Mouse (Mus musculus): ENCODE data around the gene Mup20. TPM values are rescaled to one million over a fixed set of nuclear protein-coding genes. Genes with fewer than 3 reads are reported as not detected.
"Not testable (repeated sequence)": the region's sequence is repeated elsewhere in the genome, so short reads cannot be mapped to it uniquely, and the experiment has no call there.

Gene Mup20
- polyA plus RNA-seq (2015; fragmentation: Nextera tagmentation; extraction: Ambion mirVana), result not detected in 2 replicates

DNA sequence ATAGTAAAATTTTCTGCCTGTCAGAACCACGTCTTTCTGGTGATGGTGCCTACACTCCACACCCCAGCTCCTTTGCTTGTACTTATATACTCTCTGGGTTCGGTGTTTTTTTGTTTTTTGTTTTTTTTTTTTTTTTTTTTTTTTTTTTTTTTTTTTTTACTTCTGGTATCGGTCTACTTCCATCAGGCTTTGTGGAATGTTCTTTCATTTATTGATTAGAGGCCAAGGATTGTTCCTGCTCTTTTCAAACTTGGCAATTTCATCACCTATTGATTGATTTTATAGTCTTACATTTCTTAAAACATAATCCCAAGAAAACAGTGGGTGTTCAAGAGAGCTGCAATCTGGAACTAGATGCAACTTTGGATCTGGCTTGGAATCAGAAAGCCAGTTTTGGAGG is at the start of gene Mup20:
Mup20 (minus strand) TSS at position 101 of the 400 bp plus-strand sequence.
- not testable (repeated sequence) for ATAC-seq (ENCODE audit: low FRiP score, low TSS enrichment); H3K9ac ChIP-seq (ENCODE audit: low read length); H3K27me3 ChIP-seq (ENCODE audit: control insufficient read depth, insufficient read depth, low read length); DNase-seq (ENCODE audit: low spot score); H3K4me2 ChIP-seq (replicated peaks; ENCODE audit: low read depth); H3K4me1 ChIP-seq (replicated peaks; ENCODE audit: control insufficient read depth, insufficient read depth); H3K9me3 ChIP-seq (ENCODE audit: control insufficient read depth, low read length); H3K4me3 ChIP-seq (ENCODE audit: low read depth, low read length); H3K36me3 ChIP-seq (ENCODE audit: control insufficient read depth, insufficient read depth, low read length); H3K27ac ChIP-seq (replicated peaks)
- WGBS, result 75% methylated on average over 2 of the region's 3 CpGs

DNA sequence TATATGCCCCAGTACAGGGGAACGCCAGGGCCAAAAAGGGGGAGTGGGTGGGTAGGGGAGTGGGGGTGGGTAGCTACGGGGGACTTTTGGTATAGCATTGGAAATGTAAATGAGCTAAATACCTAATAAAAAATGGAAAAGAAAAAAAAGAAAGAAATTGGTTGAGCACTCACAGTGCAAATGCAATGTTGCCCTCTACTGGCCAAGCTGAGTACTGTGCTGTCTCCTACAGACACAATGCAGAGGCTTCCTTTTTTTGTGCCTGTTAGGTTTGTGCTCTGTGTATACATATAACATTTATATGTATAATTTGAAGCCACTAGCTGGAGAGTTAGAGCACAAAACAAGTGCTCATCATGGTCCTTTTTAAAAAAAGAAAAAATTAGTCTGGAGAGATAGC is 49.4 kb upstream of the Mup20 start:
- not testable (repeated sequence) for H3K27ac ChIP-seq (replicated peaks); H3K4me3 ChIP-seq (ENCODE audit: low read depth, low read length)

DNA sequence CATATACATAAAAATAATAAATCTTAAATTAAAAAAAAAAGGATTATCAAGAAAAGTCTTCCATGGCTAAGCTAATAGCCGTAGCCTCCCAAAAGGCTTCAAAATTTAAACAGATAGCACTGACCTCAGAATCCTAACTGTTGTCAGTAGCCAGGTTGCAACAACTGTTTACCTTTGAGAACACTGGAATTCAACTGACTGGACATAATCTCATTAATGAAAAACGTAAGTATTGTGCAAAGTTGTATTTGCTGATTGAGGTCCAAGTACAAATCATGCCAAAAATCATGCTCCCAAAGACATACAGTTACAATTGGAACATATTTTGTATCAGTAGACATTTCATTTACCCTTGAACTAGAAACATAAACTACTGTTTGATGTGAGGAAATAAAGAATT is 34.0 kb upstream of the Mup20 start:
- DNase-seq (ENCODE audit: low spot score) (no peak), ATAC-seq (ENCODE audit: low FRiP score, low TSS enrichment) (no peak)
- H3K27ac ChIP-seq (replicated peaks), result no peak overlapping the region
- WGBS, result 71% methylated on average over 2 of the region's 2 CpGs
- H3K27me3 ChIP-seq (ENCODE audit: control insufficient read depth, insufficient read depth, low read length), result no peaks in the 10 kb centered on the region
- H3K4me1 ChIP-seq (replicated peaks; ENCODE audit: control insufficient read depth, insufficient read depth), result no peaks in the 10 kb centered on the region
- no peak overlapping the region for H3K9ac ChIP-seq (ENCODE audit: low read length)
- H3K9me3 ChIP-seq (ENCODE audit: control insufficient read depth, low read length), result no peaks in the 10 kb centered on the region
- no peak for TF ChIP-seq CTCF (IDR thresholded peaks at IDR 0.05; ENCODE audit: low read depth)
- TF ChIP-seq EP300 (optimal IDR thresholded peaks at IDR 0.05), result no peak
- no peak overlapping the region for H3K4me2 ChIP-seq (replicated peaks; ENCODE audit: low read depth)
- no peaks in the 10 kb centered on the region for H3K36me3 ChIP-seq (ENCODE audit: control insufficient read depth, insufficient read depth, low read length)
- no peak overlapping the region for H3K4me3 ChIP-seq (ENCODE audit: low read depth, low read length)

More for the DNA sequence above, 49.4 kb upstream of the Mup20 start:
- peak; percentile 70 for TF ChIP-seq CTCF (IDR thresholded peaks at IDR 0.05; ENCODE audit: low read depth)
- H3K9ac ChIP-seq (ENCODE audit: low read length); H3K4me1 ChIP-seq (replicated peaks; ENCODE audit: control insufficient read depth, insufficient read depth); H3K36me3 ChIP-seq (ENCODE audit: control insufficient read depth, insufficient read depth, low read length); ATAC-seq (ENCODE audit: low FRiP score, low TSS enrichment); H3K9me3 ChIP-seq (ENCODE audit: control insufficient read depth, low read length); H3K4me2 ChIP-seq (replicated peaks; ENCODE audit: low read depth); H3K27me3 ChIP-seq (ENCODE audit: control insufficient read depth, insufficient read depth, low read length): not testable (repeated sequence)
- 56% methylated on average over 1 of the region's 2 CpGs for WGBS
- DNase-seq (ENCODE audit: low spot score), result peak; percentile 18

DNA sequence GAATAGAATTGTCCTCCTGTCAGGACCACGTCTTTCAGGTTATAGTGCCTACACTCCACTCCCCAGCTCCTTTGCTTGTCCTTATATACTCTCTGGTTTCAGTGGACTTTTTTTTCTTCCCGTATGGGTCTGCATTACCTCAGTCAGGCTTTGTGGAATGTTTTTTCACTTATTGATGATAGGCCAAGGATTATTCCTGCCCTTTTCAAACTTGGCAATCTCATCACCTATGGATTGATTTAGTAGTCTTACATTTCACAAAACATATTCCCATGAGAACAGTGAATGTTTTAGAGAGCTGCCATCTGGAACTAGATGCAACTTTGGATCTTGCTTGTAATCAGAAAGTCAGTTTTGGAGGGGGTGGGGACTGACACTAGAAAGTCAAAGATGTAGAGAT is 33.3 kb upstream of the Mup20 start, which contains the start of gene Mup3:
Mup3 (minus strand) TSS at position 102 of the 400 bp plus-strand sequence.
- ATAC-seq (ENCODE audit: low FRiP score, low TSS enrichment), result no peak
- TF ChIP-seq CTCF (IDR thresholded peaks at IDR 0.05; ENCODE audit: low read depth), result no peak
- no peak for TF ChIP-seq EP300 (optimal IDR thresholded peaks at IDR 0.05)
- H3K4me3 ChIP-seq (ENCODE audit: low read depth, low read length), result no peak within 1 kb of the TSS
- H3K27me3 ChIP-seq (ENCODE audit: control insufficient read depth, insufficient read depth, low read length), result no peaks in the 10 kb centered on the region
- no peaks in the 10 kb centered on the region for H3K36me3 ChIP-seq (ENCODE audit: control insufficient read depth, insufficient read depth, low read length)
- H3K9me3 ChIP-seq (ENCODE audit: control insufficient read depth, low read length), result no peaks in the 10 kb centered on the region
- WGBS, result 82% methylated on average over 2 of the region's 2 CpGs
- no peaks in the 10 kb centered on the region for H3K4me1 ChIP-seq (replicated peaks; ENCODE audit: control insufficient read depth, insufficient read depth)
- no peak within 1 kb of the TSS for H3K9ac ChIP-seq (ENCODE audit: low read length)
- H3K4me2 ChIP-seq (replicated peaks; ENCODE audit: low read depth), result no peak within 1 kb of the TSS
- no peak within 1 kb of the TSS for H3K27ac ChIP-seq (replicated peaks)
- no peak for DNase-seq (ENCODE audit: low spot score)

DNA sequence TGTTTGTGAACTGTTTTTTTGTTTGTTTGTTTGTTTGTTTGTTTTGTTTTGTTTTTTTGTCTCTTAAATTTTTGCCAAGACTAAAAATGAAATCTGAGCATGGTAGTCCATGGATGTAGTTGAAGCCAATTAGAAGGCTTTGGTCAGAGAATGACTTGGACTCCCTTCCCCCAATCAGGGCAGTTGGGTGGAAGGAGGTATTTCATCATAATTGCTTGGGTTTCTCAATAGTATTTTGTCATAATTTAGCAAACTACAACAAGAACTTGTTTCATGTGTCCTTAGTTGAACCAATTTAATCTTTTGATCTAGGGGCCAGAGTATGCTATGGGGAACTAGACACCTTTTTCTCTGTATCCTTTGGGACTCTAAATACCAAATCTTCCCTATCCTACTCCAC is 28.8 kb upstream of the Mup20 start:
- H3K4me3 ChIP-seq (ENCODE audit: low read depth, low read length), result no peak overlapping the region
- no peaks in the 10 kb centered on the region for H3K4me1 ChIP-seq (replicated peaks; ENCODE audit: control insufficient read depth, insufficient read depth)
- no peaks in the 10 kb centered on the region for H3K36me3 ChIP-seq (ENCODE audit: control insufficient read depth, insufficient read depth, low read length)
- H3K27ac ChIP-seq (replicated peaks), result no peak overlapping the region
- H3K27me3 ChIP-seq (ENCODE audit: control insufficient read depth, insufficient read depth, low read length), result no peaks in the 10 kb centered on the region
- no peak overlapping the region for H3K9ac ChIP-seq (ENCODE audit: low read length)
- DNase-seq (ENCODE audit: low spot score) (no peak), ATAC-seq (ENCODE audit: low FRiP score, low TSS enrichment) (no peak)
- no peaks in the 10 kb centered on the region for H3K9me3 ChIP-seq (ENCODE audit: control insufficient read depth, low read length)
- H3K4me2 ChIP-seq (replicated peaks; ENCODE audit: low read depth), result no peak overlapping the region
- TF ChIP-seq EP300 (optimal IDR thresholded peaks at IDR 0.05) (no peak), CTCF (IDR thresholded peaks at IDR 0.05; ENCODE audit: low read depth) (no peak)

DNA sequence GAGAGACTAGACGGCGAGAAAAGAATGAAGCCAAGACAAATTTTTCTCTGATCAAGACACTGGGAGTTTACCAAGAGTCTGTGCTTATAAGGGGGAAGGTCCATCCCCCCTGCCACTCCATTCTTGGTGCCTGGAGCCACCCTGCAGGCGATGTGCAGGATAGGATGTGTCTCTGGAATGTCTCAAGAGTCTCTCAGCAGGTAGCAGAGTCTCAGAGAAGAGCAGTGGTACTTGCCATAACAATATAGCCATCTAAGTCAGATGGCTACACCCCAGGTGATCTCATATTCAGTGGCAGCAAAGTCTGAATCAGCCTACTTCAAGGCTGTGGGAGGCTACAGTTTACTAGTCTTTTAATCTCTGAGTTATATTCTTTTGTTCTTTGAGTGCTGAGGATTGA is 21.2 kb upstream of the Mup20 start:
- Histone ChIP-seq H3K4me3 (ENCODE audit: low read depth, low read length) (no peak overlapping the region), H3K9me3 (ENCODE audit: control insufficient read depth, low read length) (no peaks in the 10 kb centered on the region), H3K9ac (ENCODE audit: low read length) (no peak overlapping the region), H3K27ac (replicated peaks) (no peak overlapping the region), H3K4me2 (replicated peaks; ENCODE audit: low read depth) (no peak overlapping the region), H3K4me1 (replicated peaks; ENCODE audit: control insufficient read depth, insufficient read depth) (no peaks in the 10 kb centered on the region), H3K36me3 (ENCODE audit: control insufficient read depth, insufficient read depth, low read length) (no peaks in the 10 kb centered on the region), H3K27me3 (ENCODE audit: control insufficient read depth, insufficient read depth, low read length) (no peaks in the 10 kb centered on the region)
- 65% methylated on average over 3 of the region's 3 CpGs for WGBS
- DNase-seq (ENCODE audit: low spot score) (no peak), ATAC-seq (ENCODE audit: low FRiP score, low TSS enrichment) (no peak)
- TF ChIP-seq EP300 (optimal IDR thresholded peaks at IDR 0.05) (no peak), CTCF (IDR thresholded peaks at IDR 0.05; ENCODE audit: low read depth) (no peak)

DNA sequence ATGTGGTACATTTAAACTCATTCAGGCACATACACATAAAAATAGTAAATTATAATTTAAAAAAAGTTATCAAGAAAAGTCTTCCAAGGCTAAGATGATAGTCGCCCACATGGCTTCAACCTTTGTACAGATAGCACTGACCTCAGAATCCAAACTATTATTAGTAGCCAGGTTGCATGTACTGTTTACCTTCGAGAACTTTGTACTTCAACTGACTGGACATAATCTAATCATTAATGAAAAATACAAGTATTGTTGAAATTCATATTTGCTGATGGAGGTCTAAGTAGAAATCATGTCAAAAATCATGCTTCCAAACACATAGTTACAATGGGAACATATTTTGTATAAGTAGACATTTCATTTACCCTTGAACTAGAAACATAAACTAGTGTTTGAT is 822 bp upstream of the Mup20 start:
- not testable (repeated sequence) for H3K9me3 ChIP-seq (ENCODE audit: control insufficient read depth, low read length); H3K36me3 ChIP-seq (ENCODE audit: control insufficient read depth, insufficient read depth, low read length); DNase-seq (ENCODE audit: low spot score); H3K4me1 ChIP-seq (replicated peaks; ENCODE audit: control insufficient read depth, insufficient read depth); H3K9ac ChIP-seq (ENCODE audit: low read length); H3K27ac ChIP-seq (replicated peaks); H3K4me2 ChIP-seq (replicated peaks; ENCODE audit: low read depth); H3K27me3 ChIP-seq (ENCODE audit: control insufficient read depth, insufficient read depth, low read length); ATAC-seq (ENCODE audit: low FRiP score, low TSS enrichment); H3K4me3 ChIP-seq (ENCODE audit: low read depth, low read length)
- WGBS, result 74% methylated on average over 2 of the region's 2 CpGs

Data from stomach, postnatal 0 days (tissue).